Mouse (Mus musculus) small intestine, adult 2 months (tissue): ENCODE results near the gene Acot7.
A peak's percentile ranks its signal among the peaks of the same experiment; 100 is the strongest.

Experiments used
- CTCF ChIP-seq: fragments of 200-500 bp; IDR thresholded peaks from 2 replicates; pipeline ENCODE4 v1.5.1; 2012; ENCODE audit warnings: low read depth, mild to moderate bottlenecking, control low read depth, inconsistent platforms, low read length, moderate library complexity, mixed read lengths; ENCODE audit not compliant: insufficient replicate concordance, insufficient read length; ENCODE audit errors: extremely low read depth
- POLR2A ChIP-seq: fragments of 200-500 bp; IDR thresholded peaks from 2 replicates; pipeline ENCODE4 v1.6.1; 2012; ENCODE audit warnings: low read depth, mild to moderate bottlenecking, control low read depth, inconsistent platforms, low read length, moderate library complexity

DNA sequence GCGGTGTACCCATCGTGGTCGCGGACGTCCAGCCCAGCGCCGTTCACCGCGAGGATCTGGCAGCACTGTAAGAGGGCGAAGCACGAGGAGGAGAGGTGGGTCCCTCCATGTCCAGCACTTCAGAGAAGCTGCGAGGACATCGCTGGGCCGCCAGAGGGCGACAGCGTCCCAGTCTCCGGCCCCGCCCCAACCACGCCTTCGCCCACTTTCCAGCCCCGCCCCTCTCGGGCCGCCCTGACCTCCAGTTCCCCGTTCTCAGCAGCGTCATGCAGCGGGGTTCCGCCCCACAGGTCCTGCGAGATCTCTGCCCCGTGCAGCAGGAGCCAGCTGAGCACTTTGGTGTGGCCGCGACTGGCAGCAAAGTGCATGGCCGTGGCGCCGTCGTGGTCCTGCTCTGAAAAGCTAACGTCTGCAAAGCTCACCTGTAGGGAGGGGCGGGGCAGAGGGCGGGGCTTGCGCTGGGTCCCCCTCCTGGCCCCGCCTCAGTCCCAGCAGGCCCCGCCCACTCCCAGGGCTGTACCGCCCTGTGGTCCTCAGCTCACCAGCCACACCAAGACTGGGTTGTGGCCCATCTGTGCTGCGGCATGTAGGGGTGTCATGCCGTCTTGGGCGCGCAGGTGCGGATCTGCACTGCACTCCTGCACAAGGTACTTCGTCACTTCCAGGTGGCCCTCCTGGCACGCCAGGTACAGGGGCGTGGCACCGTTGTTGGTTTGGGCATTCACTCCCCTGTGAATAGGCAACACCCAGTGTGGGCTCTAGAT is 39.3 kb upstream of the Acot7 start:
- TF ChIP-seq POLR2A (no peak; the same call in 1 of the 2 replicates), CTCF (peak; percentile 93)
